Mouse (Mus musculus): ENCODE measurements around the gene Abi3bp.

Abi3bp gene

DNA sequence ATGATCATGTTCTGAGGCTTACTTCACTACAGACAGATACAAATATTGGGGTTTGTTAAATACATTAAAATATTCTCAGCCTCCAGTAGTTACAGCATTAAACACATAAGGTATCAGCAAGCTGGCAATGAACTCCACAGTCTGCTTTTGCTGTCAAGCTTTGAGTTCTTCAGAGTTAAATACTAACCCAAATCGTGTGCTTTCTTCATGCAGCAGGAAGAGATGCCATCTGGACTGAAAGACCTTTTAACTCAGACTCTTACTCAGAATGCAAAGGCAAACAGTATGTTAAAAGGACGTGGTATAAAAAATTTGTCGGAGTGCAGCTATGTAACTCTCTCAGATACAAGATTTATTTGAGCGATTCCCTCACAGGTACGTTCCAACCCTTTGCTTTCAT lies 209.1 kb downstream of the Abi3bp start:
- no peak for DNase-seq (ENCODE audit: low read depth, low spot score)

DNA sequence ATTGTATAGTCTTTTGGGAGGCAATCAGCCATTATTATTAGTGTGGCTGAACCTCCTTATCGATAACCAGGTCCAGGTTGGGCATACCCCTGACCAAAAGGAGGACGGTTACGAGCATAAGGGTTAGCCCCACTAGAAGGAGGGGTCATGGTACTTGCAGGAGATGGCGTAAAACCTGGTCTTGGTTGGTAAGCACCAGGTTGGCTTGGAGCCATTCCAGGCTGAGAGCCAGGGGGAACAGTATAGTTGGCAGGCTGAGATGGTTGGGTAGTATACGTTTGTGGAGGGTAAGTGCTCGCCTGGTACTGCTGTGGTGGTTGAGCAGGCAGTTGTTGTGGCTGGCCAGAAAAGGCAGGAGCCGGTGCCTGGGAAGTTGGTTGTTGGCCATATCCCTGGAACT lies 213.0 kb downstream of the Abi3bp start:
- DNase-seq (ENCODE audit: low read depth, low spot score): no peak

GRCm38 (mm10) chr16:56696448-56696847 lies 218.8 kb downstream of the Abi3bp start:
- no peak for DNase-seq (ENCODE audit: low read depth, low spot score)

DNA sequence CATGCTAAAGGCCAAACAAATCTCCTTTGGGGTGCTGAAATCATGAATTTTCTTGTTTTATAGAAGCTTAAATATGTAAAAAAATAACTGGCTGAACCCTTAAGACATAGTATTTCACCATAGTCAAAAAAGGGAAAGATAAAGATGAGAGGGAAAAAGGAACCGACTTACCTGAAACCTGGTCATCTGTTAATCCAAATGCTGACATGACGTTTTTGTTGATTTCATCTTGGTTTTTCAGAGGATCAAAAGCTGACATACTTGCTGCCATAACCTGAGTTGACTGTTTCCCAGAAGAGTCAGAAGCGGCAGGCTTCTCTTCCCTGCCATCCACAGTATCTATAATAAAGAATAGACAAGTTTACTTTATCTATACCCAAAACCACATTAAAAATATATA lies 223.2 kb downstream of the Abi3bp start:
- DNase-seq (ENCODE audit: low read depth, low spot score): no peak

DNA sequence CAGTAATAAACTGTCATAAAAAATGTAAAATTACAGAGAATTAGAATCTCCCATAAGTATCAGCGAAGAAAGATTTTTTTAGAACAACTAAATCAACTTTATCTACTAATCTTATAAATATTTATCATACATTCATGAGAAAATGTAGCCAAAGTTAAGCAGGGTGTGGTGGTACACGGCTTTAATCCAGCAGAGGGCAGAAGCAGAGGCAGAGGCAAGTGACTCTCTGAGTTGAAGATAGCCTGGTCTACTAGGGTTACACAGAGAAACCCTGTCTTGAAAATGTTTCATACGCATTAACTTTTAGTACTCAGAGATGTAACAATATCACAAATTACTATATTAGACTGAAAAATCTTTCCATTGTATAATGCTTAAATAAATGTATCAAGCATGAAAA lies 228.1 kb downstream of the Abi3bp start:
- DNase-seq (ENCODE audit: low read depth, low spot score): no peak

GRCm38 (mm10) chr16:56710071-56710470 lies 232.4 kb downstream of the Abi3bp start:
- DNase-seq (ENCODE audit: low read depth, low spot score): no peak

DNA sequence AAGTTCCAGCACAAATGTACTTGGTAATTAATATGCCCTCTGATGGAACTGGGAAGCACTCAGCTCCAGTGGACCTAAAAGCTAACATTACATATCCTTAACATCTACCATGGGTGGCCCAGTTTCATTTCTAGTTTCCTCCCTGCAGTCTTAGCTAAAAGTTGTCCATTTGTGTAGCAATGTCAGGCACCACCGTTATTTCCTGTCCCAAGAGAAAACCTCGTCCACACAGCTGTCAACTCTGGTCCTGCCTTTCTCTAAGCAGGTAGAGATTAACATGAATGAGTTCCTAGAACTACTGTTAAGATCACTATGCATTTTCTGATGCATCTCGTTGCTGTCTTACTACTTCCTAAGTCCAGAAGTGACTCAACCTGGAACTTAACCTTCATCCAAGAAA lies 237.9 kb downstream of the Abi3bp start:
- no peak for DNase-seq (ENCODE audit: low read depth, low spot score)

DNA sequence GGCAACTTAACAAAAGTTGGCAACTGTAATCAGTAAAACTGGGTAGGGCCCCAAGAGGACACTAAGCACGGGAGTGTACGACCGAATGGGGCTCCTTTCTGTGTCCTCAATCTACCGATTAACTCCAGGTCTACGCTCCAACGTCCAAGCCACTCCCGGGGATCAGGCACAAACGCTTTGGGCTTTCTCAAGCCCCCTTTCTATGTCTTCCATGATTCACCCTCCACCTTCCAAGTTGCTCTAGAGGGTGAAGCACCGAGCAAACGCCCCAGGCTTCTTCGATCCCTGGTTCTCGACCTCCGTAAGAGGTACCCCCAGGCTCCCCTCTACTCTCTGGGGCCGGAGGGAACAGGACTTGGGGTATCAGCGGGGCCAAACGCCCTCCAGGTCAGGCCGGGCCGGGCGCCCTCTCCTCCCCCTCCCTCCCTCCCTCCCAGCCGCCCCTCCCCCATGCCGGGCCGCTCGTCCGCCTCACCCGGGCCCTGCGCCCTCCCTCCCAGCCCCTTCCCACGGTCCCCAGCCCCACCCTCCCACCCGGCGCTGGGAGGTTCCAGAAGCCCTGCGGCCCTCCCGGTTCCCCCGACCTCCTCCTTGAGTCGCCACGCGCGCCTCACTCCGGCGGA lies 239.0 kb downstream of the Abi3bp start:
- peak; percentile 59 for DNase-seq (ENCODE audit: low read depth, low spot score)

DNA sequence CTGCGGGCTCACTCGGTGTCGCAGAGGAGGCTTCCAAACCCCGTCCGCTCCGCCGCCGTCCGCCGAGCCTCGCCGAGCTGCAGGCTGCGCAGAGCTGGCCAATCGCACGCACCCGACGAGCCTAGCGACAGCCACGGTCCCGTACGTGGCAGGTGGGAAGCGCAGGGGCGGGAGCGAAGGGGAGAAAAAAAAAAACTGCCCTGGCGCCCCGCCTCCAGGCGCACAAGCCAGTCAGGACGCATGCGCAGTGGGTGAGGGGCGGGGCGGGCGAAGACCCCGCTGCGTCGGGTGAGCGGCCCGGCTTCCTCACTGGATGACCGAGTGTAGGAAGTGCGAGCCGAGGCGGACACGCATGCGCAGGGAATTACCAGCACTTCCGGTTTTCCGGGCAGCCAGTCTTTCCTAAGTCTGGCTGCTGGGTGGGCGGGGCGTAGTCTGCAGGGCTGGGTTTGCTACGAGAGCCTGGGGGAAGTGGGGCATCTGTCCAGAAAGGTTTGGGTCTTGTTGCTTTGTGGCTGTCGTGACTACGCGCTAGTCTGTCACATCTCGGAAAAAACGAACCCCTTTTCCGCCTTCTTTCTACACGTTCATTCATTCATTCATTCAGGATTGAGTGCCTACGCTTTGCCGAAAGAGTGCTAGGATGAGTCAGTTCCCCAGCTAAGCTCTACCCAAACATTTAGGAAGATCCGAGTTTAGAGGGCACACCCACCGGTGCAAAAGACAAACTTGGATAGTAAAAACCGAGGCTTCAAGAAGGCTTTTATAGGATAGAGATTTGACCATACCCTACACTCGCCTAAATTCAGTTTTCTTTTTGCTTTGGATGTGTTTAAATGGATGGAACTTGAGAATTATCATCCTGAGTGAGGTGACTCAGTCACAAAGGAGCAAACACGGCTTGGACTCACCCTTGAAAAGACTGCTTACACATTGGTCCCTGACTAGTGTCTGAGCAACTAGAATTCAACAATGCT lies 239.8 kb downstream of the Abi3bp start, which contains the start of gene Tfg:
Tfg (minus strand) TSS at position 227 of the 977 bp plus-strand sequence.
- peak; percentile 99 for DNase-seq (ENCODE audit: low read depth, low spot score)

GRCm38 (mm10) chr16:56719031-56719430 lies 241.4 kb downstream of the Abi3bp start:
- DNase-seq (ENCODE audit: low read depth, low spot score): no peak

DNA sequence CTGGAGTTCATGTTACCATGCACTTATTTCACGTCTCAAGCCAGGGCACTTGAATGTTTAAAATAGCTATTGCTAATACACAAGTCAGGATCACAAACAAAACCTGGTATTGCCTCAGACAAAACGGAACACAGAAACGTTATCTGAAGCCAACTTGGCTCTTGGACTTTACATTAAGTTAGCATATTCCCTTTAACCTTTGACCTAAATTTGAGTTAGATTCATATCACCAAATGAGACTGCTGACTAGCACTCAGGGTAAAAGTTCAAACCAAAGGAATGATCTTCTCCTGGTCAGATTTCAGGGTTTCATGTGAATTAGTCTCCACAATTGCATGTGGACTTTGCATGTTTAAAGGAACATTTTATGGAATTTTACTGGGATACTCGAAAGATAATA lies 244.7 kb downstream of the Abi3bp start:
- no peak for DNase-seq (ENCODE audit: low read depth, low spot score)

DNA sequence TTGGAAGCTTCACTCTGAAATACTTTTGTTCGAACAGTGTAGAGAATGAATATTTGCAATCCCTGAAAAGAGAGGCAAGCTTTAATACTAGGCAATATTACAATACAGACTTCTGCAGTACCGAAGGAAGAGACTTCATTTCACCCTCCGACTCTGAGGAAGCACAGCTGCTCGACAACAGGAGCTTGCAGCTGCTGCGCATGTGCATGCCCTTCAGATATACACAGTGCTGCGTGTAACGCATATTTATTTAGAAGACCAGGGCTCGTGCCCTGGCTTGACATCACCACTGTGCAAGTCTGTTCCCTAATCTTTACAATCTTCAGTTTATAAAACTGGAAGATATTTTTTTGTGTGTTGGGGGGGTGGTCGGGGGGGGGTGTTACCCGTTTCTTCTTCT lies 247.2 kb downstream of the Abi3bp start:
- no peak for DNase-seq (ENCODE audit: low read depth, low spot score)

DNA sequence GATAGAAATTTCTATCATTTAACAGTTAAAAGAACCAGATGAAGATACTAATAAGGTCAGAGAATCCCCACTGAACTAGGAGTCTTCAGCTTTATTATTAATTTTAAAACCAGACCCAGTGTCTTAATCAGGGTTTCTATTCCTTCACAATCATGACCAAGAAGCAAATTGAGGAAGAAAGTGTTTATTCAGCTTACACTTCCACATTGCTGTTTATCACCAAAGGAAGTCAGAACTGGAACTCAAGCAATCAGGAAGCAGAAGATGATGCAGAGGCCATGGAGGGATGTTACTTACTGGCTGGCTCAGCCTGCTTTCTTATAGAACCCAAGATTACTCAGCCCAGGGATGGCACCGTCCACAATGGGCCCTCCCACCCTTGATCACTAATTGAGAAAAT lies 251.4 kb downstream of the Abi3bp start:
- DNase-seq (ENCODE audit: low read depth, low spot score): no peak

Data from ES-CJ7 (cell line).